Mouse (Mus musculus) monocyte, adult 59 days (primary cell): ENCODE results near the gene Fxr1. TPM values are rescaled to one million over a fixed set of nuclear protein-coding genes. Genes with fewer than 3 reads are reported as not detected.

Experiments
- total RNA-seq, 2 experiments: library from RNA; stranded (reverse); gene quantifications; one replicate each; pipeline ENCODE4 v1.2.4; 2023

Fxr1 gene
- 100 to 1,000 TPM; 106 to 119 TPM for total RNA-seq

GRCm38 (mm10) chr3:34019540-34020381 is at the start of gene Fxr1:
TSS of gene Fxr1 (plus strand) at chr3:34019943.

GRCm38 (mm10) chr3:34080900-34081662 is 61.3 kb downstream of the Fxr1 start, which contains the start of gene Dnajc19:
TSS of gene Dnajc19 (minus strand) at chr3:34081321.

Other genes starting within 250 kb of the Fxr1 start
- gene Ttc14, start 220.1 kb upstream of the Fxr1 start, total RNA-seq = 10 to 100 TPM; 60.0 to 63.1 TPM
- gene Ccdc39, start 175.6 kb upstream of the Fxr1 start, total RNA-seq = not detected
- gene Dnajc19, start 61.4 kb downstream of the Fxr1 start, total RNA-seq = 10 to 100 TPM; 47.1 to 55.8 TPM